Mouse (Mus musculus) cerebellum, postnatal 4 days (tissue): ENCODE data around the gene Ankdd1b.

ENCODE experiments used
- DNase-seq, 2 experiments: peaks; one replicate each; pipeline ENCODE4 v3.0.0; 2022; ENCODE audit warnings: low spot score in 2 of 2, mixed read lengths in 1 of 2

The Ankdd1b gene

DNA sequence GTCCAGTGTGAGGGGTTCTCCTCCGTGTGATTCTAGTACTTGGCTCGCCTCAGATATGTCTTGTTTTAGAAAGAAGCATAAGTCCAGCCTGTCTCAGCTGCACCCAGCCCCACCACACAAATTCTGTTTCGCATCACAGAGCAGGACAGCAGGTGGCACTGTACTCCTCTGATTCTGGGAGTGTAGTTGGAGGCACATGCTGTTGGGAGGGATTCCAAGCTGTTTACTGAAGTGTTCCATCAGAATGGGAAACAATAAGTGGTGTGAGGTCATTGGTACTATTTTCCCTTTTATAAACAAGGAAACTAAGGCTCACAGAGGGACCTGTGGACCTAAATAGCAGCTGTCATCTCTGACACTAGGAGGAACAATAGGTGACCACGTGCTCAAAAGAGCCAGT lies 64.0 kb downstream of the Ankdd1b start:
- DNase-seq = peak in 1 of 2 experiments; percentile 12

DNA sequence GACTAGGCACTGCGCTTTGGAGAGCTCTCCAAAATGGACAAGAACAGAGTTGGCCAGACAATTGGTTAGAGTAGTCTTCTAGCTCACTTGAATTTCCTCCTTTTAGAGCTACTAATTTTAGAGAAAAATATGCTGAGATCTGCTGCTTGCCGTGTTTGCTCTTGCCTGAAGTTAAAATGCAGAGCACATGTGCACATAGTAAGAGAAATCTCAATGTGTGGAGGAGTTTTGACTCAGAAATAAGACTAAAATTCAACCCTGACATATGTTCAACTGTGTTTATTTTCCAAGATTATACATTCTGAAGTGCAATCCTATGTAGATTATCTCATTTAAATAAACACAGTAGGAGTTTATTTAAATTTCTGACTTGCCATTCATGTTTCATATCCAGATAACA lies 65.5 kb downstream of the Ankdd1b start:
- DNase-seq = no peak

DNA sequence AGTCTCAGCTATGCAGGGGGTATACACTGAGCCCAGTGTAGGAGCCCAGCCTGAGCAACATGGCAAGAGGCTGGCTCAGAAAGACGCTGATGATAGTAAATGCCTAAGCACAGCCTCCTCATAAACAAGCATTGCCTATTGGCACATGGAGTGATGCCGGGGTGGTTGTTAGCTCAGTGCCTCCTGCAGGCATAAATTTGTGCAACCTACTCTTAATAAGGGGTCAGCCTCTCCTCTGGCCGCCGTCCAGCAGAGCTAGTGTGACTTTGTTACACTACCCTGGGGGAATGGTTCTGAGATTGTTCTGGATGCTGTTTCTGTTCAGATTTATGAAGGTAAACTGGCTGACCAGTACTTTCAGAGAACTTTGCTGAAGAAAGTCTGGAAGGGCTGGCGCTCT lies 69.7 kb downstream of the Ankdd1b start:
- no peak for DNase-seq

DNA sequence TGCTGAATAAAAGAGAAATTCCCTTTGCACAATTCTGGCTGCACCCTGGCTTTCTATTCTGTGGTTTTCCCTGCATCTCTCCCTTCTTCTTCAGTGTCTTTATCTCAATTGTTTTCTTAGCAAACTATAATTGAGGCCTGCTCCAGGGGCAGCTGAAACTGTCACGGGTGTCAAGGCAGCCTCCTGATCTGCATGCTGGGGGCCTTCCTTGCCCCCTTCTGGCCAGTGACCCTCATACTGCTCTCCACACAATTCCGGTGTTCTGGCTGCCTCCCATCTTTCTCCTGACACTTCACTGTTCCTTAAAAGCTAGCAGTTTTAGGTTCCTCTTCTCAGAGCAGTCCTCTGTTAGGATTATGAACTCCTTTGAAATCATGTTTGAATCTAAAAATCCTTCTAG lies 81.7 kb downstream of the Ankdd1b start:
- no peak for DNase-seq

DNA sequence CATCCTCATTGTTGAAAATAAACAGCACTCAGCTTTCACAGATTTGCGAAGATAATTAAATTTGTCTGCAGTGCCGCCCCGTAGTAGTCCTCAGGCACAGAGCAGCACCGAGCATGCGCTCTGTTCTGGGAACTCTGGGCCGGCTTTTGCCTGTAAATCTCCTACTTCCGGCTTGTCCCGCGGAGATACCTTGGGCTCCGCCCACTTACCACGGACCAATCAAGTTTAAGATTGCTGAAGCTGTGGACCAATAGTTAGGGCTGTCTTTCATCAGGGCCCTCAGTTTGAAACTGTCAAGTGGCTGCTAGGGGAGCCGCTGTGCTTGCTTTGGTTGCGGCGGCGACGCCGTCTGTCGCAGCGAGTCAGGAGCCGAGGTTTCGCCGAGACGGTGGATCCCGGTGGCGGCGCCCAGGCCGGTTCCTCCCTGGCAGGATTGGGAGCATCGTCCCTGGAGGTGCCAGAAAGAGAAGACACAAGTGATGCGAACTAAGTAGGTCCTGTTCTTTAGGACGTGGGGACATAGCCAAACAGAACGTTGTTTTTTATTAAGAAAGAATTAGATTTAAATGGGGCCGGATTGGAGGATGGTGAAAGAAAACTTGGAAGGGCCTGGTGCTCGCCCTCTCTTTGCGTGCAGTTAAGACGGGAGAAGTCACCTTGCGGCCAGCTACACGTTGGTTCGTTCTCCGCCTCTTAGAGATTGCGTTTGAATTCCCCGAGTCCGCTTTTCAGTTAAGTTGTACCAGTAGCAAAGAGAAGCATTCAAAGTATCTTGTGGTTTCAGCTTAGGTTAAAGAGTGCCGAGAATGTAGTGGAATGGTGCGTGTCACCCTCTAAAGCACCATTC lies 82.7 kb downstream of the Ankdd1b start, which contains the start of gene Poc5:
TSS of gene Poc5 (plus strand) at position 253 of the 847 bp plus-strand sequence.
- peak; percentile 99 to 100 for DNase-seq

DNA sequence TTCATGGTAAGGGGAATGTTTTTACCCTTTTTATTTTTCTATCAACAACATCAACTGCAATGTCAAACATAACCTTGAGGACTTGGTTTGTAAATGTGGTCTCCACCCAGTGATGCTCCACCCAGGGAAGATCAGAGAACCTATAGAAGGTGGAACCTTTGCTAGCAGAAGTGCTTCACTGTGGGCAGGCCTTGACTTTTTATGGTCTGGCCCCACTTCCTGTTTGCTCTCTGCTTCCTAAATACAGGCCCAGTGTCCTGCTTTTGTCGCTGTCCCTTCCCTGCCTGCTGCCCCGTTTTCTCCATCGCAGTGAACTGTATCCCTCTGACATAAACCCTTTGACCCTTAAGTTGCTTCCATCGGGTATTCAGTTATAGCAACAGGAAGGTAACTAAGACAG lies 93.1 kb downstream of the Ankdd1b start:
- no peak for DNase-seq

DNA sequence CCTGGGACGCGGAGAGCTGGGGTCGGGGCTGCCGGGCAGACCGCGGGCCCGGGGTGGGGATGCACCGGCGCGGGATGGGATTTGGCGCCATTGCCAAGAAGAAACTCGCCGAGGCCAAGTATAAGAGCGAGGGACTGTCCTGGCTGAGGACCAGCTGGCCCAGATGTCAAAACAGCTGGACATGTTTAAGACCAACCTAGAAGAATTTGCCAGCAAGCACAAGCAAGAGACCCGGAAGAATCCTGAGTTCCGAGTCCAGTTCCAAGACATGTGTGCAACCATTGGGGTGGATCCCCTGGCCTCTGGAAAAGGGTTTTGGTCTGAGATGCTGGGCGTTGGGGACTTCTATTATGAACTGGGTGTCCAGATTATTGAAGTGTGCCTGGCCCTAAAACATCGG lies 94.1 kb downstream of the Ankdd1b start:
- DNase-seq = no peak

DNA sequence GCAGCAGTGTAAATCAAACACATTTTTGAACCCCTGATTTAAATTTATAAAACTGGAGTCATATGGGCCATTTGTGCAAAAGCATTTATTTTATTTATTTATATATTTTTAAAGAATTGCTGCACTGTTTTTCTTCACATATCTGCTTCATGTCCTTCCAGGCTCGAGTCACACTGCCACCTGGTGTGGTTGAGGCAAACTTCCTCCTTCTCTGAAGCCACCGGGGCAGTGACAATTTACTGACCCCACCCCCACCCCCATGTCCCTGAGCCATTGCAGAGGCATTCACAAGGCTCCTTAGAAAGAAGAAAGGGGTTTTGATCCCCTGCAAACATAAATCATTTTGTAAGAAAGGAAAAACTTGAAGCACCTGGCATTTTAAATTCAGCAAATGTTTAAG lies 95.5 kb downstream of the Ankdd1b start:
- no peak for DNase-seq
